Mouse (Mus musculus): ENCODE measurements at regions not wholly inside any gene's neighbourhood (a gene's known extent, or its start where the extent isn't known, plus 50 kb on each side); places are given as distances from the start of the nearest gene placed in this dataset.
"Not testable (repeated sequence)": the region's sequence is repeated elsewhere in the genome, so short reads cannot be mapped to it uniquely, and the experiment has no call there.

GRCm38 (mm10) chr3:18787531-18788176 lies 839.4 kb downstream of the Cypt12 start:
- Histone ChIP-seq H3K9me3 (ENCODE audit: control insufficient read depth) (no peaks in the 10 kb centered on the region), H3K4me2 (replicated peaks; ENCODE audit: low read depth) (no peak overlapping the region), H3K4me1 (replicated peaks; ENCODE audit: control insufficient read depth, insufficient read depth, low read length) (no peaks in the 10 kb centered on the region), H3K4me3 (ENCODE audit: low read depth, low read length) (no peak overlapping the region), H3K27me3 (replicated peaks; ENCODE audit: control insufficient read depth, insufficient read depth, low read length) (no peaks in the 10 kb centered on the region), H3K27ac (ENCODE audit: low read depth, low read length) (no peak overlapping the region), H3K36me3 (ENCODE audit: control insufficient read depth, insufficient read depth) (no peaks in the 10 kb centered on the region), H3K9ac (ENCODE audit: low read depth, low read length) (no peak overlapping the region)
- no peak for ATAC-seq
- no peak for TF ChIP-seq CTCF (IDR thresholded peaks at IDR 0.05; ENCODE audit: low read depth)
- 54% methylated on average over 8 of the region's 8 CpGs for WGBS

DNA sequence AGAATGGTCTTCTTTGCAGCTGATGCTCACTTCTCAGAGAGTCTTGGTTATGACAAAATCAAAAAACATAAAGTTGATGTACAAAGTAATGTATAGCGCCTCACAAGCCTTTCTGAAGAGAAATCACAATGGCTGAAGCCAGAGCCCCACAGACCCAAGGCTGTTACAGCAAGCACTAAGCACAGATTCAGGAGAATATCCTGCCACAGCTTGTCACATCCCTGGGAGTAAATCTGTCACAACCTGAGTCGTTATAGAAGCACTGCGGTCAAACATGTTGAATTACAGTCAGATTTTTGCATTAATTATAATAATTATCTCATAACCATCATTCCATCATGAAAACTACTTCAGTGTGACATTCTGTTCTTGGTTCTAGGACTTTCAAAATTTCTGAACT lies 825.7 kb downstream of the 1700064H15Rik start:
- H3K4me1 ChIP-seq (replicated peaks; ENCODE audit: control insufficient read depth, insufficient read depth, low read length): no peaks in the 10 kb centered on the region
- H3K4me2 ChIP-seq (replicated peaks; ENCODE audit: low read depth): no peak overlapping the region
- H3K27ac ChIP-seq (ENCODE audit: low read depth, low read length): no peak overlapping the region
- no peak for TF ChIP-seq CTCF (IDR thresholded peaks at IDR 0.05; ENCODE audit: low read depth)
- H3K9me3 ChIP-seq (ENCODE audit: control insufficient read depth): no peaks in the 10 kb centered on the region
- WGBS: 80% methylated on average over 3 of the region's 3 CpGs
- no peaks in the 10 kb centered on the region for H3K36me3 ChIP-seq (ENCODE audit: control insufficient read depth, insufficient read depth)
- no peak overlapping the region for H3K9ac ChIP-seq (ENCODE audit: low read depth, low read length)
- no peak for ATAC-seq
- H3K4me3 ChIP-seq (ENCODE audit: low read depth, low read length): no peak overlapping the region
- H3K27me3 ChIP-seq (replicated peaks; ENCODE audit: control insufficient read depth, insufficient read depth, low read length): no peaks in the 10 kb centered on the region

- H3K36me3 ChIP-seq (ENCODE audit: control insufficient read depth, insufficient read depth); H3K27me3 ChIP-seq (replicated peaks; ENCODE audit: control insufficient read depth, insufficient read depth, low read length); H3K4me3 ChIP-seq (ENCODE audit: low read depth, low read length); ATAC-seq; H3K27ac ChIP-seq (ENCODE audit: low read depth, low read length); H3K4me2 ChIP-seq (replicated peaks; ENCODE audit: low read depth); H3K4me1 ChIP-seq (replicated peaks; ENCODE audit: control insufficient read depth, insufficient read depth, low read length); H3K9ac ChIP-seq (ENCODE audit: low read depth, low read length); H3K9me3 ChIP-seq (ENCODE audit: control insufficient read depth): not testable (repeated sequence)
- 31% methylated on average over 2 of the region's 2 CpGs for WGBS
These were observed 799.6 kb downstream of the 1700064H15Rik start for GRCm38 (mm10) chr3:18828788-18829320.

DNA sequence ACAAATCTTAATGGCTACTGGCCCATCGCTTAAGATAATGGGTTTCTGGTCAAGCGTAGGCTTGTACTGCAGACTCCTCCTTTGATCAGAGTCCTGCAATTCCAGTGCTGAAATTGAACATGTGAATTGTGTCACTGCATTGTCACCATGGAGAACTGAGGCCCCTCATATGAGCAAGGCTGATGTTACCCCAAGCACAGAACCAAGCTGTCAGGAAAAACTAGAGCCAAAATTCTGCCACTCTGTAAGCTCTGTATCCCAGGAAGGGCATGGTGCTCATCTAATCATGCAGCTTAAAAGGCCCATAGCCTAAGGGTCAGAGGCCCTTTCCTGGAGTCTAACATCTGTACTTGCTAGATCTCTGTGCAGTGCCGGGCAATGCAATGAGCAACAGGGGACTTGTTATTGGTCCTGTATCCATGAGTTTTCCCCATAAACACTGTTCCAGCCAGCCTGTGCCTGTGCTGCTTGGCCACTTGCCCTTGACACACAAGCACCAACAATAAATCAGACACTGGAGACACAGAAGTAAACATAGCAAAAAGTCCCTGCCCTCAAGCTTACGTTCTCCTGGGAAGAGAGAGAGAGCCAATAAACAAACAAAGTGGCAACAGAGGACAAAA lies 760.2 kb downstream of the 1700064H15Rik start:
- TF ChIP-seq CTCF (IDR thresholded peaks at IDR 0.05; ENCODE audit: low read depth): no peak
- H3K9ac ChIP-seq (ENCODE audit: low read depth, low read length): no peak overlapping the region
- H3K9me3 ChIP-seq (ENCODE audit: control insufficient read depth): no peaks in the 10 kb centered on the region
- WGBS: 49% methylated on average over 4 of the region's 4 CpGs
- H3K36me3 ChIP-seq (ENCODE audit: control insufficient read depth, insufficient read depth): no peaks in the 10 kb centered on the region
- H3K4me1 ChIP-seq (replicated peaks; ENCODE audit: control insufficient read depth, insufficient read depth, low read length): no peaks in the 10 kb centered on the region
- no peaks in the 10 kb centered on the region for H3K27me3 ChIP-seq (replicated peaks; ENCODE audit: control insufficient read depth, insufficient read depth, low read length)
- ATAC-seq: no peak
- H3K4me3 ChIP-seq (ENCODE audit: low read depth, low read length): no peak overlapping the region
- no peak overlapping the region for H3K4me2 ChIP-seq (replicated peaks; ENCODE audit: low read depth)
- no peak overlapping the region for H3K27ac ChIP-seq (ENCODE audit: low read depth, low read length)

- 29% methylated on average over 2 of the region's 2 CpGs for WGBS
- ATAC-seq: no peak
- Histone ChIP-seq H3K4me3 (ENCODE audit: low read depth, low read length) (no peak overlapping the region), H3K27me3 (replicated peaks; ENCODE audit: control insufficient read depth, insufficient read depth, low read length) (no peaks in the 10 kb centered on the region), H3K36me3 (ENCODE audit: control insufficient read depth, insufficient read depth) (no peaks in the 10 kb centered on the region), H3K27ac (ENCODE audit: low read depth, low read length) (no peak overlapping the region), H3K4me1 (replicated peaks; ENCODE audit: control insufficient read depth, insufficient read depth, low read length) (no peaks in the 10 kb centered on the region), H3K9ac (ENCODE audit: low read depth, low read length) (no peak overlapping the region), H3K9me3 (ENCODE audit: control insufficient read depth) (no peaks in the 10 kb centered on the region), H3K4me2 (replicated peaks; ENCODE audit: low read depth) (no peak overlapping the region)
- no peak for TF ChIP-seq CTCF (IDR thresholded peaks at IDR 0.05; ENCODE audit: low read depth)
These were observed 759.7 kb downstream of the 1700064H15Rik start for GRCm38 (mm10) chr3:18868758-18869157.

DNA sequence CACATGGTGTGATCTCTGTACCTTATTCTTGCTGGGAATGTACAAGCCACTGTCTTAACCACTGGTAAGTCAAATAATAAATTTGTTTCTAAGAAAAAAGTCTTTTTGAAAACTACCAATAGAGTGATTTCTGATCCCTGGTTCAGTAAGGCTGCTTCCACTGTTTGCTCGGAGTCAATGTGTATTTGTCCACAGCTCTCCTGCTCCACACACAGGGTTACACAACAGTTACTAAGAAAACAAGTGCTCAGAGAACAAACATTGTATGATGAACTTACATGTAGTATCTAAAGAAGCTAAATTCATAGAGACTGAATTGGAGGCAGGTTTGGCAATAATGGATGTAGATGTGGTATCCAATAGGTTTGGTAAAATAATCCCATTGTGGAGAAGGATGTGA lies 751.4 kb downstream of the 1700064H15Rik start:
- Histone ChIP-seq H3K9ac (ENCODE audit: low read depth, low read length) (no peak overlapping the region), H3K4me3 (ENCODE audit: low read depth, low read length) (no peak overlapping the region), H3K27me3 (replicated peaks; ENCODE audit: control insufficient read depth, insufficient read depth, low read length) (no peaks in the 10 kb centered on the region), H3K4me2 (replicated peaks; ENCODE audit: low read depth) (no peak overlapping the region), H3K36me3 (ENCODE audit: control insufficient read depth, insufficient read depth) (no peaks in the 10 kb centered on the region), H3K9me3 (ENCODE audit: control insufficient read depth) (no peaks in the 10 kb centered on the region), H3K27ac (ENCODE audit: low read depth, low read length) (no peak overlapping the region), H3K4me1 (replicated peaks; ENCODE audit: control insufficient read depth, insufficient read depth, low read length) (no peaks in the 10 kb centered on the region)
- ATAC-seq: no peak
- WGBS: 76% methylated on average over 1 of the region's 1 CpGs
- TF ChIP-seq CTCF (IDR thresholded peaks at IDR 0.05; ENCODE audit: low read depth): no peak
